Mouse (Mus musculus) CH12.LX (cell line): ENCODE results near the gene Ttc3. TPM values are rescaled to one million over a fixed set of nuclear protein-coding genes. Genes with fewer than 3 reads are reported as not detected.

Source experiments
- DNase-seq: peaks from one replicate; pipeline ENCODE4 v3.0.0-alpha.2; 2013; ENCODE audit errors: extremely low read depth
- H3K27ac ChIP-seq: 2 replicates; pipeline ENCODE4 v1.5.1; 2012; ENCODE audit warnings: low read depth, mild to moderate bottlenecking, control low read depth, moderate library complexity; ENCODE audit not compliant: insufficient read depth
- H3K27me3 ChIP-seq: replicated peaks from 2 replicates; pipeline ENCODE3; 2012; ENCODE audit warnings: inconsistent platforms
- H3K36me3 ChIP-seq, 2 experiments: replicated peaks in 1 of 2; 2 replicates each; pipeline versions ENCODE3 to v1.6.1; 2012; ENCODE audit warnings: inconsistent platforms in 1 of 2, low read length in 1 of 2, mild to moderate bottlenecking in 1 of 2, mixed read lengths in 1 of 2, moderate library complexity in 1 of 2; ENCODE audit not compliant: control insufficient read depth in 1 of 2, insufficient read depth in 1 of 2
- H3K4me1 ChIP-seq, 2 experiments: 2 replicates each; pipeline ENCODE4 v1.6.1; 2012; ENCODE audit warnings: inconsistent platforms in 1 of 2, moderate library complexity in 1 of 2; ENCODE audit not compliant: insufficient read depth in 2 of 2, control insufficient read depth in 1 of 2
- H3K4me2 ChIP-seq: 2 replicates; pipeline ENCODE4 v1.6.1; 2012; ENCODE audit warnings: low read depth, mild to moderate bottlenecking, control low read depth; ENCODE audit not compliant: poor library complexity, insufficient read depth, severe bottlenecking
- H3K4me3 ChIP-seq, 3 experiments: fragments of 150-350 bp in 1 of 3; sonication (generic) in 1 of 3; replicated peaks in 1 of 3; 2 replicates each; pipeline versions ENCODE3 to v1.5.1; 2011 to 2012; ENCODE audit warnings: low read depth in 2 of 3, low read length in 2 of 3, mild to moderate bottlenecking in 2 of 3, moderate library complexity in 2 of 3, control low read depth in 1 of 3, improper control_type of control experiment in 1 of 3, inconsistent platforms in 1 of 3, mixed read lengths in 1 of 3; ENCODE audit not compliant: poor library complexity in 1 of 3
- H3K79me2 ChIP-seq: replicated peaks from 2 replicates; pipeline ENCODE4 v1.6.1; 2012; ENCODE audit warnings: mild to moderate bottlenecking, moderate library complexity; ENCODE audit not compliant: control insufficient read depth, poor library complexity, insufficient read depth, severe bottlenecking; ENCODE audit errors: extremely low read depth
- H3K9ac ChIP-seq: 2 replicates; pipeline ENCODE4 v1.6.1; 2012; ENCODE audit warnings: low read depth, mild to moderate bottlenecking, control low read depth, moderate library complexity; ENCODE audit not compliant: insufficient read depth
- H3K9me3 ChIP-seq: replicated peaks from 2 replicates; pipeline ENCODE3; 2012; ENCODE audit warnings: low read length, inconsistent platforms, mixed read lengths
- CHD2 ChIP-seq: IDR thresholded peaks from 2 replicates; pipeline ENCODE4 v1.6.1; 2011; ENCODE audit warnings: low read length, improper control_type of control experiment
- CTCF ChIP-seq, 2 experiments: IDR thresholded peaks in 1 of 2; conservative IDR thresholded peaks in 1 of 2; 2 replicates each; pipeline ENCODE4 v1.5.1; 2011 to 2012; ENCODE audit warnings: low read depth in 2 of 2, low read length in 2 of 2, improper control_type of control experiment in 1 of 2, inconsistent platforms in 1 of 2, mild to moderate bottlenecking in 1 of 2, moderate library complexity in 1 of 2
- EP300 ChIP-seq: IDR thresholded peaks from 2 replicates; pipeline ENCODE4 v1.6.1; 2011; ENCODE audit warnings: low read length, improper control_type of control experiment
- GABPA ChIP-seq: IDR thresholded peaks from 2 replicates; pipeline ENCODE4 v1.6.1; 2012; ENCODE audit warnings: low read depth, low read length, improper control_type of control experiment, inconsistent platforms; ENCODE audit not compliant: insufficient replicate concordance
- HCFC1 ChIP-seq: IDR thresholded peaks from 2 replicates; pipeline ENCODE4 v1.6.1; 2012; ENCODE audit warnings: low read depth, mild to moderate bottlenecking, inconsistent platforms, low read length, improper control_type of control experiment
- JUN ChIP-seq: IDR thresholded peaks from 2 replicates; pipeline ENCODE4 v1.6.1; 2011; ENCODE audit warnings: low read depth, mild to moderate bottlenecking, low read length, improper control_type of control experiment, moderate library complexity; ENCODE audit not compliant: insufficient read depth
- KAT2A ChIP-seq: IDR thresholded peaks from 2 replicates; pipeline ENCODE4 v1.6.1; 2012; ENCODE audit warnings: low read length, improper control_type of control experiment, inconsistent platforms; ENCODE audit not compliant: insufficient replicate concordance
- MYC ChIP-seq: IDR thresholded peaks from 2 replicates; pipeline ENCODE4 v1.6.1; 2011; ENCODE audit warnings: low read depth, mild to moderate bottlenecking, improper control_type of control experiment, low read length
- POLR2A ChIP-seq: IDR thresholded peaks from 2 replicates; pipeline ENCODE4 v1.6.1; 2011; ENCODE audit warnings: low read depth, mild to moderate bottlenecking, improper control_type of control experiment, low read length
- SMC3 ChIP-seq: IDR thresholded peaks from 2 replicates; pipeline ENCODE4 v1.6.1; 2011; ENCODE audit warnings: low read depth, low read length, improper control_type of control experiment
- UBTF ChIP-seq: IDR thresholded peaks from 2 replicates; pipeline ENCODE4 v1.6.1; 2012; ENCODE audit warnings: low read depth, mild to moderate bottlenecking, inconsistent platforms, low read length, improper control_type of control experiment, moderate library complexity
- USF1 ChIP-seq: IDR thresholded peaks from 2 replicates; pipeline ENCODE4 v1.6.1; 2014; ENCODE audit warnings: low read depth, mild to moderate bottlenecking, inconsistent platforms, low read length, improper control_type of control experiment
- USF2 ChIP-seq: conservative IDR thresholded peaks from 2 replicates; pipeline ENCODE4 v1.6.1; 2011; ENCODE audit warnings: low read depth, low read length, improper control_type of control experiment
- ZC3H11A ChIP-seq: IDR thresholded peaks from 2 replicates; pipeline ENCODE4 v1.6.1; 2012; ENCODE audit warnings: low read depth, mild to moderate bottlenecking, inconsistent platforms, low read length, improper control_type of control experiment
- ZMIZ1 ChIP-seq: IDR thresholded peaks from 2 replicates; pipeline ENCODE4 v1.6.1; 2012; ENCODE audit warnings: low read depth, mild to moderate bottlenecking, inconsistent platforms, low read length, improper control_type of control experiment
- ZNF384 ChIP-seq: IDR thresholded peaks from 2 replicates; pipeline ENCODE4 v1.6.1; 2012; ENCODE audit warnings: low read depth, low read length, improper control_type of control experiment, inconsistent platforms
- dilution Hi-C: fragments of 300-500 bp; cut with MboI; formaldehyde crosslinking; loops from 2 replicates; pipeline ENCODE4 v1.14.3; 2020; ENCODE audit warnings: low sequenced_read_pairs; ENCODE audit not compliant: extremely low pct_unique_long_range_greater_than_20kb, extremely low pct_ligation_motif_present
- in situ Hi-C: fragments of 300-500 bp; cut with MboI; formaldehyde crosslinking; loops from 3 replicates; pipeline ENCODE4 v1.14.3; 2019; ENCODE audit warnings: low sequenced_read_pairs, low pct_ligation_motif_present, low pct_unique_long_range_greater_than_20kb, mixed read lengths
- polyA plus RNA-seq: library from polyadenylated mRNA; unstranded; fragments of >175 nt; gene quantifications from 2 replicates; pipeline ENCODE4 v1.2.1, GENCODE M21; 2012; ENCODE audit warnings: low read depth; ENCODE audit not compliant: insufficient read length
- total RNA-seq, 2 experiments: library from RNA; depleted of rRNA; stranded (reverse); fragments of 300-350 nt in 1 of 2; fragments of >200 nt in 1 of 2; gene quantifications; 2 replicates each; pipeline ENCODE4 v1.2.3; 2012 to 2014

Ttc3 gene
- total and polyA plus RNA-seq, 3 experiments: 59.0 to 74.5 (median 73.4) TPM

GRCm38 (mm10) chr16:94472515-94472951, 102.1 kb downstream of the Ttc3 start:
- H3K27me3 ChIP-seq: no peaks in the 10 kb centered on the region
- peaks cover 25 to 55% of the 10 kb centered on the region in 2 experiments for H3K36me3 ChIP-seq
- H3K79me2 ChIP-seq: no peaks in the 10 kb centered on the region
- no peak overlapping the region for H3K4me2 ChIP-seq
- dilution Hi-C loops: no loop called here
- H3K4me1 ChIP-seq: no peaks in the 10 kb centered on the region
- TF ChIP-seq HCFC1 (no peak), KAT2A (no peak), ZNF384 (no peak), UBTF (no peak), USF1 (no peak), CTCF (conservative IDR thresholded peaks at IDR 0.05 in 1 of 2, IDR thresholded peaks at IDR 0.05 in 1 of 2; ENCODE audit: low read depth in 2 of 2, low read length in 2 of 2) (no peak), GABPA (no peak), USF2 (no peak), SMC3 (no peak), EP300 (no peak), POLR2A (no peak), JUN (no peak), ZMIZ1 (no peak)
- DNase-seq: no peak
- in situ Hi-C loops: no loop called here
- no peak overlapping the region for H3K27ac ChIP-seq
- no peaks in the 10 kb centered on the region for H3K9me3 ChIP-seq
- no peak overlapping the region for H3K9ac ChIP-seq
- no peak overlapping the region for H3K4me3 ChIP-seq

- in situ Hi-C loops: no loop called here
- Histone ChIP-seq H3K9ac (no peak overlapping the region), H3K36me3 (peaks cover 19 to 48% of the 10 kb centered on the region in 2 experiments), H3K27me3 (no peaks in the 10 kb centered on the region), H3K4me3 (no peak overlapping the region), H3K4me1 (no peaks in the 10 kb centered on the region), H3K27ac (no peak overlapping the region), H3K9me3 (no peaks in the 10 kb centered on the region), H3K79me2 (no peaks in the 10 kb centered on the region), H3K4me2 (no peak overlapping the region)
- dilution Hi-C loops: no loop called here
- no peak for DNase-seq
- TF ChIP-seq MYC (no peak), JUN (no peak), USF2 (no peak), CHD2 (no peak), POLR2A (no peak), ZC3H11A (no peak)
These were observed 102.8 kb downstream of the Ttc3 start for GRCm38 (mm10) chr16:94473086-94473822.
